Mouse (Mus musculus): ENCODE results near the gene Gm13101. TPM values are rescaled to one million over a fixed set of nuclear protein-coding genes. Genes with fewer than 3 reads are reported as not detected.
"Not testable (repeated sequence)": the region's sequence is repeated elsewhere in the genome, so short reads cannot be mapped to it uniquely, and the experiment has no call there.

The Gm13101 gene
- not detected for polyA plus RNA-seq (2017; shearing (Covaris generic))

GRCm38 (mm10) chr4:143966850-143967249 is at the start of gene Gm13101:
Gene Gm13101 (minus strand): TSS chr4:143966950.
- ATAC-seq: not testable (repeated sequence)

GRCm38 (mm10) chr4:143994269-143994668 is 27.5 kb upstream of the Gm13101 start, which contains the start of gene Pramef17:
Gene Pramef17 (minus strand): TSS chr4:143994369.
- not testable (repeated sequence) for ATAC-seq

- not testable (repeated sequence) for ATAC-seq
Observed at GRCm38 (mm10) chr4:143988126-143988525, 21.4 kb upstream of the Gm13101 start.

- ATAC-seq: not testable (repeated sequence)
Observed at GRCm38 (mm10) chr4:143987475-143987941, 20.8 kb upstream of the Gm13101 start.

GRCm38 (mm10) chr4:143985733-143986132 is 19.0 kb upstream of the Gm13101 start:
- not testable (repeated sequence) for ATAC-seq

- ATAC-seq: not testable (repeated sequence)
Observed at GRCm38 (mm10) chr4:143985165-143985564, 18.4 kb upstream of the Gm13101 start.

- ATAC-seq: not testable (repeated sequence)
Observed at GRCm38 (mm10) chr4:143983446-143983845, 16.7 kb upstream of the Gm13101 start.

GRCm38 (mm10) chr4:143950916-143951315 is 15.8 kb downstream of the Gm13101 start, which contains the start of gene Pramef25:
Gene Pramef25 (minus strand): TSS chr4:143951016.
- ATAC-seq: not testable (repeated sequence)

Other genes starting within 250 kb of the Gm13101 start
- gene Gm13078, start 247.5 kb downstream of the Gm13101 start, polyA plus RNA-seq (2017; shearing (Covaris generic)): not detected
- not detected for gene Gm13023, start 177.6 kb downstream of the Gm13101 start, polyA plus RNA-seq (2017; shearing (Covaris generic))
- not detected for gene Gm13084, start 150.9 kb downstream of the Gm13101 start, polyA plus RNA-seq (2017; shearing (Covaris generic))
- gene Gm13103, start 120.5 kb downstream of the Gm13101 start, polyA plus RNA-seq (2017; shearing (Covaris generic)): not detected
- not detected for gene Pramef6, start 66.6 kb downstream of the Gm13101 start, polyA plus RNA-seq (2017; shearing (Covaris generic))
- gene Pramef25, start 15.9 kb downstream of the Gm13101 start, polyA plus RNA-seq (2017; shearing (Covaris generic)): not detected
- gene Pramef17, start 27.4 kb upstream of the Gm13101 start, polyA plus RNA-seq (2017; shearing (Covaris generic)): not detected
- not detected for gene Pramel4, start 92.2 kb upstream of the Gm13101 start, polyA plus RNA-seq (2017; shearing (Covaris generic))
- gene Gm13102, start 139.5 kb upstream of the Gm13101 start, polyA plus RNA-seq (2017; shearing (Covaris generic)): not detected
- not detected for gene Oog3, start 195.7 kb upstream of the Gm13101 start, polyA plus RNA-seq (2017; shearing (Covaris generic))
- not detected for gene Oog2, start 223.8 kb upstream of the Gm13101 start, polyA plus RNA-seq (2017; shearing (Covaris generic))
- gene C87977, start 246.4 kb upstream of the Gm13101 start, polyA plus RNA-seq (2017; shearing (Covaris generic)): not detected